Mouse (Mus musculus) testis, adult 2 months (tissue): ENCODE data around the gene Bsn.

Experiments
- CTCF ChIP-seq: fragments of 200-500 bp; IDR thresholded peaks from 2 replicates; pipeline ENCODE4 v1.5.1; 2012; ENCODE audit warnings: low read depth, mild to moderate bottlenecking, inconsistent platforms, low read length, moderate library complexity; ENCODE audit not compliant: control insufficient read depth, insufficient read depth, insufficient replicate concordance
- POLR2A ChIP-seq: fragments of 200-500 bp; IDR thresholded peaks from 2 replicates; pipeline ENCODE4 v1.6.1; 2012; ENCODE audit warnings: low read depth, mild to moderate bottlenecking, inconsistent platforms, low read length, moderate library complexity; ENCODE audit not compliant: control insufficient read depth

GRCm38 (mm10) chr9:108069007-108069406 is 121.2 kb downstream of the Bsn start:
- TF ChIP-seq POLR2A (no peak), CTCF (no peak)
